Mouse (Mus musculus): ENCODE measurements around the gene Haao. TPM values are rescaled to one million over a fixed set of nuclear protein-coding genes. Genes with fewer than 3 reads are reported as not detected.

The Haao gene
- polyA plus RNA-seq, 1 experiment from 2014 or later, result 0.10 TPM

Other genes starting within 250 kb of the Haao start
- gene Kcng3, start 216.1 kb downstream of the Haao start, polyA plus RNA-seq (2015; fragmentation: Nextera tagmentation; extraction: Ambion mirVana), result 0.04 and 0.14 TPM in 2 replicates
- gene Mta3, start 141.8 kb downstream of the Haao start, polyA plus RNA-seq (2015; fragmentation: Nextera tagmentation; extraction: Ambion mirVana), result 33.2 and 37.0 TPM in 2 replicates

All from hindbrain, embryonic 15.5 days (tissue).